Mouse (Mus musculus) midbrain, embryonic 11.5 days (tissue): Measurements from ENCODE around the gene Cyth3. TPM values are rescaled to one million over a fixed set of nuclear protein-coding genes. Genes with fewer than 3 reads are reported as not detected.

Source experiments
- ATAC-seq: fragments of 200-750 bp; cut with Nextera tagmentation; 2 replicates; pipeline ENCODE4 v1.8.0; 2017; ENCODE audit warnings: moderate TSS enrichment, moderate library complexity; ENCODE audit not compliant: low FRiP score
- DNase-seq: peaks from one replicate; pipeline ENCODE4 v3.0.0; 2015; ENCODE audit warnings: low spot score; ENCODE audit errors: missing footprints
- H3K27ac ChIP-seq: fragments of 300-500 bp; sonication (generic); 2 replicates; pipeline ENCODE4 v1.5.1; 2014; ENCODE audit warnings: low read depth, low read length
- H3K27me3 ChIP-seq: fragments of 300-500 bp; sonication (generic); 2 replicates; pipeline ENCODE4 v1.6.1; 2014; ENCODE audit warnings: mild to moderate bottlenecking, low read length, moderate library complexity, mixed read lengths; ENCODE audit not compliant: control insufficient read depth, insufficient read depth
- H3K36me3 ChIP-seq: fragments of 300-500 bp; sonication (generic); 2 replicates; pipeline ENCODE4 v1.6.1; 2014; ENCODE audit warnings: mild to moderate bottlenecking, low read length, moderate library complexity, mixed read lengths; ENCODE audit not compliant: control insufficient read depth, insufficient read depth
- H3K4me1 ChIP-seq: fragments of 300-500 bp; sonication (generic); 2 replicates; pipeline ENCODE4 v1.6.1; 2014; ENCODE audit warnings: low read length; ENCODE audit not compliant: control insufficient read depth, insufficient read depth
- H3K4me2 ChIP-seq: fragments of 300-500 bp; sonication (generic); 2 replicates; pipeline ENCODE4 v1.6.1; 2014; ENCODE audit warnings: mild to moderate bottlenecking, moderate library complexity
- H3K4me3 ChIP-seq: fragments of 300-500 bp; sonication (generic); 2 replicates; pipeline ENCODE4 v1.5.1; 2014; ENCODE audit warnings: low read depth, low read length
- H3K9ac ChIP-seq: fragments of 300-500 bp; sonication (generic); 2 replicates; pipeline ENCODE4 v1.6.1; 2014; ENCODE audit warnings: low read length
- H3K9me3 ChIP-seq: fragments of 300-500 bp; sonication (generic); 2 replicates; pipeline ENCODE4 v1.6.1; 2016; ENCODE audit warnings: low read length; ENCODE audit not compliant: control insufficient read depth
- WGBS: fragments of 180-500 bp; shearing (Covaris S2); extraction: QIAGEN DNeasy Blood & Tissue Kit; methylation state at CpG from one replicate; pipeline ENCODE4 v1.1.7; 2014; 5-methylcytosine and 5-hydroxymethylcytosine counted together
- polyA plus RNA-seq: library from polyadenylated mRNA; unstranded; fragments of >200 nt; fragmentation: Nextera tagmentation; extraction: Ambion mirVana; gene quantifications from 2 replicates; pipeline ENCODE4 v1.2.1, GENCODE M21; 2014

Cyth3 gene
- polyA plus RNA-seq, 1 experiment from 2014 or later: 27.6 TPM

GRCm38 (mm10) chr5:143712011-143712800 lies 90.0 kb downstream of the Cyth3 start:
- DNase-seq: no peak
- Histone ChIP-seq H3K9me3 (no peaks in the 10 kb centered on the region), H3K4me3 (no peak overlapping the region), H3K4me1 (no peaks in the 10 kb centered on the region), H3K36me3 (peaks cover 40% of the 10 kb centered on the region), H3K27me3 (no peaks in the 10 kb centered on the region), H3K27ac (no peak overlapping the region), H3K9ac (no peak overlapping the region), H3K4me2 (no peak overlapping the region)
- 88% methylated on average over 14 of the region's 14 CpGs for WGBS
- no peak for ATAC-seq

GRCm38 (mm10) chr5:143721962-143722361 lies 99.7 kb downstream of the Cyth3 start:
- WGBS: 94% methylated on average over 7 of the region's 7 CpGs
- no peak overlapping the region for H3K4me2 ChIP-seq

GRCm38 (mm10) chr5:143730915-143731314 lies 108.7 kb downstream of the Cyth3 start:
- no peak overlapping the region for H3K27ac ChIP-seq
- 16% methylated on average over 6 of the region's 6 CpGs for WGBS
- H3K36me3 ChIP-seq: peaks cover 10% of the 10 kb centered on the region; the same call in 1 of the 2 replicates
- peak overlapping the region; percentile 98 for H3K9ac ChIP-seq
- peaks cover 7% of the 10 kb centered on the region; the same call in 1 of the 2 replicates for H3K4me1 ChIP-seq
- ATAC-seq (no peak), DNase-seq (no peak)
- no peaks in the 10 kb centered on the region for H3K27me3 ChIP-seq
- H3K4me3 ChIP-seq: peak overlapping the region; percentile 99
- peak overlapping the region; percentile 55 for H3K4me2 ChIP-seq
- no peaks in the 10 kb centered on the region for H3K9me3 ChIP-seq

More at GRCm38 (mm10) chr5:143721962-143722361, 99.7 kb downstream of the Cyth3 start:
- Histone ChIP-seq H3K9ac (no peak overlapping the region), H3K27me3 (no peaks in the 10 kb centered on the region), H3K9me3 (no peaks in the 10 kb centered on the region), H3K4me1 (no peaks in the 10 kb centered on the region), H3K27ac (no peak overlapping the region), H3K4me3 (no peak overlapping the region), H3K36me3 (peaks cover 42% of the 10 kb centered on the region)
- ATAC-seq (no peak), DNase-seq (no peak)

- no peaks in the 10 kb centered on the region for H3K9me3 ChIP-seq
- H3K4me3 ChIP-seq: peak overlapping the region; percentile 99
- ATAC-seq (peak; percentile 58), DNase-seq (no peak)
- 0% methylated on average over 41 of the region's 82 CpGs for WGBS
- H3K27ac ChIP-seq: peak overlapping the region; percentile 87
- peaks cover 7% of the 10 kb centered on the region; the same call in 1 of the 2 replicates for H3K4me1 ChIP-seq
- no peaks in the 10 kb centered on the region for H3K27me3 ChIP-seq
- H3K9ac ChIP-seq: peak overlapping the region; percentile 98
- H3K36me3 ChIP-seq: peaks cover 7% of the 10 kb centered on the region; the same call in 1 of the 2 replicates
- H3K4me2 ChIP-seq: peak overlapping the region; percentile 55
Measured at GRCm38 (mm10) chr5:143731483-143732112, 109.4 kb downstream of the Cyth3 start.

GRCm38 (mm10) chr5:143732180-143732891 lies 110.1 kb downstream of the Cyth3 start, which contains the start of gene Usp42:
TSS of gene Usp42 (minus strand) at chr5:143732280.
- peak within 1 kb of the TSS; percentile 87 for H3K27ac ChIP-seq
- no peaks in the 10 kb centered on the region for H3K36me3 ChIP-seq
- peak; percentile 99 for DNase-seq
- H3K9me3 ChIP-seq: no peaks in the 10 kb centered on the region
- peak within 1 kb of the TSS; percentile 99 for H3K4me3 ChIP-seq
- H3K4me1 ChIP-seq: peaks cover 7% of the 10 kb centered on the region; the same call in 1 of the 2 replicates
- ATAC-seq: peak; percentile 97
- under 1% methylated on average over 80 of the region's 82 CpGs for WGBS
- no peaks in the 10 kb centered on the region for H3K27me3 ChIP-seq
- peak within 1 kb of the TSS; percentile 73 for H3K4me2 ChIP-seq
- H3K9ac ChIP-seq: peak within 1 kb of the TSS; percentile 98

- H3K4me3 ChIP-seq: no peak overlapping the region
- no peak overlapping the region for H3K4me2 ChIP-seq
- no peaks in the 10 kb centered on the region for H3K4me1 ChIP-seq
- ATAC-seq (no peak), DNase-seq (no peak)
- no peak overlapping the region for H3K9ac ChIP-seq
- no peaks in the 10 kb centered on the region for H3K27me3 ChIP-seq
- WGBS: 66% methylated on average over 2 of the region's 2 CpGs
- H3K9me3 ChIP-seq: no peaks in the 10 kb centered on the region
- no peaks in the 10 kb centered on the region for H3K36me3 ChIP-seq
- no peak overlapping the region for H3K27ac ChIP-seq
Measured at GRCm38 (mm10) chr5:143749630-143750208, 127.5 kb downstream of the Cyth3 start.

- Histone ChIP-seq H3K27me3 (no peaks in the 10 kb centered on the region), H3K27ac (no peak overlapping the region), H3K4me3 (no peak overlapping the region), H3K4me2 (no peak overlapping the region), H3K9me3 (no peaks in the 10 kb centered on the region), H3K4me1 (peaks cover 5% of the 10 kb centered on the region), H3K9ac (no peak overlapping the region), H3K36me3 (no peaks in the 10 kb centered on the region)
- DNase-seq (no peak), ATAC-seq (no peak)
- WGBS: 92% methylated on average over 9 of the region's 9 CpGs
Measured at GRCm38 (mm10) chr5:143755529-143756141, 133.4 kb downstream of the Cyth3 start.

GRCm38 (mm10) chr5:143757755-143758443 lies 135.7 kb downstream of the Cyth3 start:
- no peaks in the 10 kb centered on the region for H3K9me3 ChIP-seq
- DNase-seq: peak; percentile 96
- H3K27ac ChIP-seq: no peak overlapping the region
- peak overlapping the region; percentile 65 for H3K4me2 ChIP-seq
- 14% methylated on average over 28 of the region's 28 CpGs for WGBS
- H3K36me3 ChIP-seq: no peaks in the 10 kb centered on the region
- H3K9ac ChIP-seq: peak overlapping the region; percentile 70
- peaks cover 5% of the 10 kb centered on the region for H3K4me1 ChIP-seq
- ATAC-seq: peak; percentile 97
- H3K4me3 ChIP-seq: peak overlapping the region; percentile 45
- H3K27me3 ChIP-seq: no peaks in the 10 kb centered on the region
